Mouse (Mus musculus) adrenal gland, postnatal 4 days (tissue): Measurements from ENCODE around the gene Agpat4. TPM values are rescaled to one million over a fixed set of nuclear protein-coding genes. Genes with fewer than 3 reads are reported as not detected.

Experiments used
- DNase-seq, 2 experiments: peaks; one replicate each; pipeline ENCODE4 v3.0.0; 2021 to 2022; ENCODE audit warnings: low spot score in 2 of 2, mixed read lengths in 2 of 2
- total RNA-seq, 2 experiments: library from RNA; stranded (reverse); gene quantifications; 2 replicates each; pipeline ENCODE4 v1.2.3; 2021

Gene Agpat4
- total RNA-seq, 2 experiments from 2014 or later: 26.0 to 26.4 TPM

DNA sequence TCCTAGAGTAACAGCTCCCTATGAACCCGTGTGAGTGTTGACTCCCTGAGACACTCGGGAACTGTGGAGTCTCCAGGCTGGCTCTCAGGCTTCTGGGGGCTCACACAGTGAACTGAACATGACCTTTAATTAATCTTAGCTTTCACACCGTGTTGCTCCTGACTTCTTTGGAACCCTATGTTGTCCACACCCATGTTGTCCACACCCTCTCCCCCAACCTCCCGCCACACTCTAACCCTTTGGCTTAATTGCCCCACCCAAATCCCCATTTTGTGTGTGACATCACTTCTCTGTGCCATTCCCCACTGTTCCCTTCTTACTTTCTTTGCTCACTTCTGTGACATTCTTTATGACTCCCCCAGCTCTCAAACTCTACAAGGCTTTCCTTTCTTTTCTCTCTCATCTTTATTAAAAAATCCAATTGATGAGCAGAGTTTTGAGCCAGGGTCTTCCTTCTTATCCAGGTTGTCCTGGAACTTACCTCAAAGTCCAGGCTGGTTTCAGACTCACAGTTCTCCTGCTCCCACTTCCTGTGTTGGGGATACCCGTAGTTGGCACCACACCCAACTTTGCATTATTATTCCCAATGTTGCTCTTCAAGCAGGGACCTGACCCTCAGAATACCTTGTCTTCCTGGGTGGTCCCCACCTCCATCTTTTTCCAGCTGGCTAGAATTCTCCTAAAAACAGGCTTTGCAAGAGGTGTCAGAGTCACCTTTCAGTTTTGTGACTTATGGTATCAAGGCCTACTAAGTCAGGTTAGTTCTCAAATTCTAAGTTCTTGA lies 64.4 kb downstream of the Agpat4 start:
- no peak for DNase-seq

DNA sequence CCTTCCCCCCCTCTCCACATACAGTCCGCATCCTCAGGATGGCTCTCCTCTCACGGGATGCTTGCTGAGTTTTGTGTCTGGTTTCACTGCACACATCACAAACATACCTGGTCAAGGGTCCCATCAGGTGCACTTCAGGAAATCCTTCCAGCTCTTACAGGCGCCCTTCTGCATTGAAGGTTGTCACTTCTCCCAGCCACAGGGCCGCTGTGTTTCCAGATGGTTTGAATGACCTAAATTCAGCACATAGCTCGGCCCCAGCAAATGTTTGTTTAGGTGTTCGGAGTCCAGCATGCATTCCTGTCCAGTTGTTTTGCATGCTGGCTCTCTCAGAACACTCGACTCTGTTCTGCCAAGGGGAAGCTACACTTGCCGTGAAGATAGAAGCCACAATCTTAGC lies 65.8 kb downstream of the Agpat4 start:
- DNase-seq: no peak

DNA sequence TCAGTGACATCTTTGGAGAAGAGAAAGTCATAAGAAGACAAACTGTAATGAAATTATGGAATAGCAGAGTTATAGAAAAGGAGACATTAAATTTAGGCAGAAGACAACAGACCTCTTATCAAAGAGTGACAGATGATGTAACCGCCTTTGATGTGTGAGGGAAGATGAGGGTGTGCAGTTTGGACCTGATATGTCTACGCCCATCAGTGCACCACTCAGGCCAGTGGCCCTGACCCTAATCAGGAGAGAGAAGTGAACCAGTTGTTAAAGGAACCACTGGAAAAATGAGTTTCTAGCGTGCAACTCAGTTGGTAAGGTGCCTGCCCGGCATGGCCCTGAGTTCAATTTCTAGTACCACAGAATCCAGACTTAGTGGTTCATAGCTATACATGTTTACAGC lies 67.4 kb downstream of the Agpat4 start:
- DNase-seq: no peak

DNA sequence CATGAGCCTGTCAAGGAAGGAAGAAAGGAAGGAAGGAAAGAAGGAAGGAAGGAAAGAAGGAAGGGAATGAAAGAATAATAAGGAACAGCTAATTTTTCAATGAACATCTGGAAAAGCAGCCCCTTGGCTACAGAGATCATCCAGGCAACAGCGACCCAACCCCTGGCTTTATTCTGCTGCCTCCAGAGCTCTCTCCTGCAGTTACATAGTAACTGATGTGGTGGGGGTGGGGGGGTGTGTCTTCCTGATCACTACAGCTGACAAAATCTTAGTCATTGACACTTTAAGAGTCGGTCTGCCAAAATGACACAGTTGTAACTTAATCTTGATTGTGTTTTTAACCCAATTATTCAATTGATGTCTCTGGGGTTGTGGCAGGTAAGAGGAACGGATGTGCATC lies 67.8 kb downstream of the Agpat4 start:
- no peak for DNase-seq

DNA sequence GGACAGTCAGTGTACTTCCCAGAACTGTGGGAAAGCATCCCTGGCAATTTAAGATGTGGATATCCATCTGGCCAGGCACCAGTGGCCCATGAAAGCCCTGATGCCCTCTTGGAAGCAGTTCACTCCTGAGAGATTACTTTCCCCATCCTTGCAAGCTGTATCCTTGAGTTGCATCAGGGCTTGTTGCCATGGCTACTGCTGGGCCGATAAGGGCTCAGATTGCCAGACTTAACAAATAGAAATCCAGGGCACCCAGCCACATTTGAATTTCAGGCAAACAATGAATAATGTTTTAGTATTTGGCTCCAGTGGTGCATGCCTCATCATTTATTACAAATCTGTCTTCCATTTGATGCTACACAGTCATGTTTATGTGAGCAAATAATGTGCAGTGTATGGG lies 69.3 kb downstream of the Agpat4 start:
- DNase-seq: no peak

DNA sequence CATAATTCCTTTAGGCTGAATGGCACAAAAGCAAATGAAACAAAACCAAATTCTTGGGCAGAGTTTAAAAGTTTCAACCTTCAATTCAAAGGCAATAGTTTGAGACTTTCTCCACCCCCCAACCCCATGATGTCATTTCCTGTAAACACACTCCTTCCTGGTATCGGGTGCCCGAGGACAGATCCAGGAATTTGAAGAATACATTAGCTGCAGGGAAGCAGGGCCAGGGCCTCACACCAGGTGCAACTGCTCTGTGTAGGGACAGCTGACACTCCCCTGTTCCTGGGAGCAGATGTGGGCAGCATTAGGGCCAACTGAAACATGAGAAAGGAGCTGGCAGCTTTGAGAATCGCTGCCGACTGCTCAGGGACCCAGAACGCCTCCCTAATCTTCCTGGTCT lies 76.6 kb downstream of the Agpat4 start:
- DNase-seq: no peak

DNA sequence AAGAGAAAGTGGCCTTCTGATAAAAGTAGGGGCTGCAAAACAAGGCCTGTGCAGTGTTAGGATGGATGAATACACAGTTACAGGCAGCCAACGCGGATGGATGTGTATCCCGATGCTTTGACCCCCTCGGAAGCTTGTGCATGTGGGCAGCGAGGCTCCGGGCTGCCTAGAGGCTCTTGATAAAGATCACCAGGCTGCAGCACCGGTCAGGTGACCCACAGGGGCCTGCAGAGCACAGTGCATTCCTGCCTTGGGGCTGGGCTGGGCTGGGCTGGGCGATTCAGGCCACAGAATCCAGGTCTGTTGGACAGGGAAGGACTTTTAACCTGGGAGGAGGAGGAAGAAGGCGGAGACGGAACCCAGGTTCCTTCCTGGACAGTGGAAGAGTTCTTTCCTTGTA lies 77.1 kb downstream of the Agpat4 start:
- DNase-seq: no peak

DNA sequence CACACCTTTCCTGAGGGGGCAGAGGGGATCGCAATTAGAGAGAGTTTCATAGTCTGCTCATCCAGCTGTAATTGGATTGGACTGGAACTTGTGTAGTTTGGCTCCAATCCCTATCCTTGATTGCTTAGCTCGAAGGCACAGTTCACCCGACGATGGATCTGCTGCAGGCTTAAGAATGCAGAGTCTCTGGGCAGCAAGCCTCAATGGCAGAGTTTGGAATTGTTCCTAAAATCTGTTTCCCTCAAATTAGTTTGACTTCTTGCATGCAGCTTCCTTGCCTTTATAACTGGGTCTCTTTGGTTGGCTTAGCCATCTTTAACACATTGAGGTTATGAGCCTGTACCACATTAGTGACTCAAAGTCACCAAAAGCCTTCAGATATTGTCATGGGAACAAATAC lies 81.4 kb downstream of the Agpat4 start:
- DNase-seq: no peak

DNA sequence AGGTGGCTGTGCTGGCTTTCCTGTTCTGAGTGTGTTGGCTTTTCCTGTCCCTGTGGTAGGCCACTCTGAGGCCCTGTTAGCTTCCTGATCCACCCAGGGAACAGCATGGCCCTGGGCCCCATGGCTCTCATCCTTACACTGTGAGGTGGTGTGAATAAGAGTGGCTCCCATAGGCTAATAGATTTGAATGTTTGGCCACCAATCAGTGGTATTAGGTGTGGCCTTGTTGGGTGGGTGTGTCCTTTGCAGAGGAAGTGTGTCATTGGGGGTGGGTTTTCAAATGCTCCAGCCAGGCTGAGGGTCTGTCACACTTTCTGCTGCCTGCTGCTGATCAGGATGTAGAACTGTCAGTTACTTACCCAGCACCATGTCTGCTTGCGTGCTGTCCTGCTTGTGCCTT lies 82.6 kb downstream of the Agpat4 start:
- no peak for DNase-seq

DNA sequence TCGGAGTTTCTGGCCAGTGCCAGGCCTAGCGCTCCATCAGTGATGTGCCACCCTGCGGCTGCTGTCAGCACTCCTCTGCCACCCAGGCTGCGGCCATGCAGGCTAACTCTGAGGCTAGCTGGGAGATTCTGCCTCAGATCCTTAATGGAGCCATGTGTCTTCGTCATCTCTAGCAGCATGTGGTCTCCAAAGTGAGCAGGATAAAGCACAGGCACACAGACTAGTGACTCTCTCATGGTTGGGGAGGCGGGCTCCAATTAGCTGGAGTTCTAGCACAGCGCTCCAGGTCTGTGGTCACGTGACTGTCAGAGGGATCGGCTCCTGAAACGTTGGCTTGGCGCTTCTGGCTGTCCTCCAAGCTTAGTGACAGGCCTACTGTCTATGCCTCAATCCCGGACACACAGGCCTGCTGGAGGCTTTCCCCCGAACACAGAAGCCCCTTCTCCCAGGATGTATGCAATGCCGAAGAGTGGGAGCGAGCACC lies 85.0 kb downstream of the Agpat4 start:
- no peak for DNase-seq

DNA sequence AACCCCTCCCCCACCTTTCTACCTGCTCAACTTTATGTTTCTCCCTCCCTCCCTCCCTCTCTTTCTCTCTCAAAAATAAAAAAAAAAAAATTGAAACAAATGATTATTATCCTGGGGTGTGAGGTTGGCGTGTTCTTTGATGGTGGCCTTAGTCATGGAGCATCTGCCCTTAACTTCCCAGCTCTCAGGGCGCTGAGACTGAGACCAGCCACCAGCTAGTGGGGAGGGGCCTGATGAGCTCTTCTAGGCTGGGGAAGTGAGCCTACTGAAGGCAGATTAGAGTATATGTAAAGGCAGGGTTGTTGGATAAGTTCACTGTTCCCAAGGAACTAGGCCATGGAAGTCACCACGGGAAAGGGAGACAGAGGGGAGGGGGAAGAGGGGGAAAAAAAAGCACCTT lies 85.7 kb downstream of the Agpat4 start:
- no peak for DNase-seq

DNA sequence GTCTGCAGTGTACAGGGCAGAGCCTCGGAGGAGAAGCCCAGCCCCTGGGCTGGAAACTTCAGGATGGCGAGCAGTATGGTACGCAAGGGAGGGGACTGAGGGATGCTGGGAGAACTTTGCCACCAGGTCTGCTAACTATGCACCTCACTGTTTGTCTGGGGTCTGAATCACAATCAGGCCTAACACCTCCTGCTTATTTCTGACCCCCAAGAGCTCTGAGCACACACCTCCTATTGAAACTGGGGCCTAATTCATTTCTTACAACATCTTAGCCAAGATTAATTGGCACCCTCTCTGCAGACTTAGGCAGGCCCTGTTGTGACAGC lies 86.1 kb downstream of the Agpat4 start:
- no peak for DNase-seq

DNA sequence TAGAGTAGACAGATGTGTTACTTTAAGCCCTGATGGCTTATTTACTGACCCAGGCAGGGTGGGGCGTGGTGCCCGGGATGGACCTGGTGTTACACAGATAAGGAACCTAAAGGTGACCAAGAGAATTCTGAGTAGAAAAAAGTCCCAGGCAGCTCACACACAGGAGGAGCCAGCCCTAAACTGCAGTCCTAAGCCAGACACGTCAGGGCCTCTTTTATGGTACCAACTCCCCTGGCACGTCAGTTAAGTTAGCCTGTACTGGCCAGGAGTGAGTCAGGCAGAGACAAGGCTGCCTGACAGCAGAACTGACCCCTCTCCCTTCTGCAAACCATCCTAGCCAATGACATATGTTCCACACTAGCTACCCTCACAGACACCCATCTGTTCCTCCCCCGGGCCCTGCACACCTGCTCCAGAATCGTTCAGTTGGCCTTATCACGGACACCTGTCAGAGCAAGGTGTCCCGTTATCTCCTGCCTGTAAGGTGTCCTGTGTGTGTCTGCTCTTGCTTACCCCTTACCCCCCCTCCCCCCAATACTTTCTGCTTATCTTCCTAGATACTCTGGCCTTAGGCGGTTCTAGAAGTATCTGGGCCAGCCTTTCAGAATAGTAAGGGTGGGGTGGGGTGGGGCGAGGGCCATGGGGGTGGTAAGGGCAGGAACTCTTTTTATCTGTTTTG lies 86.7 kb downstream of the Agpat4 start:
- DNase-seq: no peak

DNA sequence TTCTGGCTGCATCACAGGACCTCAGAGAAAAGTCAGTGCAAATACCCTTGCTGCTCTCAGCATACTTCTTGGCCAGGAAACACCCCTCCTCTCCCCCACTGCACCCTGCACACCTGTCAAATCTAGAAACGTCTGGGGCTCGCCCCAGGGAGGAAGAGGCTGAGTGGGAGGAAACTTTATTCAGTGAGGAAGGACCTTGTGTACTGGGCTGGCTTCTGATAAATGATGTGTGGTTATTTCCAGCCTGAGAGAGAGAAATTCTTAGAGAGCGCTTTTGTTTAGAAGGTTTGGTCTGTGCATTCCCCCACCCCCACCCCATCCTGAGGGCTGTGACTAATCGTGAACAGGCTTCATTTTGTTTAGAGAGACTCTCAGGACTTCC lies 87.2 kb downstream of the Agpat4 start:
- no peak for DNase-seq

DNA sequence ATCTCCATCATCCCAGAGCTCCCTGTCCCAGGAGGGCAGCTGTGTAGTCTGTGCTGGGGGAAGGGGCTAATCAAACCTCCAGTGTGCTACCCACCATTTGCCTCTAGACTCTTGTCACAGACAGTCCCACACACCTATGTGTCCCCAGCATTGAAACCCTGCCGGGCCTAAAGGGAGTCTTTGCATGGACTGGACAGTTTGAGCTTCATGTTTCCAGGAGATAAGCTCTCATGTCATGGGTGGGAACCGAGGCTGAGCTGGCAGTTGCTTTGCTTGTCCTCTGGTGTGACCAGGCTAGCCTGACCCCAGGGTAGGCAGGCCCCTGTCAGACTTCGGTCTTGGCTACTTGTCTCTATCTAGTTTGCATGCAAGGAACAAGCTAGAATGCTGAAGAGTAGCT lies 87.7 kb downstream of the Agpat4 start:
- no peak for DNase-seq

DNA sequence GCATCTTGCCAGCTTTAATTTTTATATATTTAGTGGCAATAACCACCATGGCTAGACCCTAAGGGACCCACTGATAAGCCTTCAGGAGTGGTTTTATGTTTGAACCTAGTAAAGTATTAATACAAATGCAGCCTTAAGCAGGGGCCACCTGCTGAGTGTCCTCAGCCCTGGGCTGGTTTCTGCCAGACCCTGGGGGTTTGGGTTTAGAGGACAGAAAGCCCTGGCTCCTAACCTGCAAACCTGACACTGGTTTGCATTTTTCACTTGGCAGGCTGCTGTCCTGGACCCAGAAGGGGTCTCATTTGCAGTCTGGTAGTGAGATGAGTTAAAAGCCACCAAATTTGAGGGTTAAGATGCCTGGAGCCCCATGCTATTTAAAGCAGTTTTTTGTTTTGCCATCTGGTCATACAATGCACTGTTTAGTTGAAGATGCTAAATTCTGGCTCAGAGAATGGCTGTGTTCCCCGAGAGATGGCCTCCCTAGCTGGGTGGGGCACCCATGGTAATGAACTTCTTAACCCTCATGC lies 88.6 kb downstream of the Agpat4 start:
- DNase-seq: no peak

DNA sequence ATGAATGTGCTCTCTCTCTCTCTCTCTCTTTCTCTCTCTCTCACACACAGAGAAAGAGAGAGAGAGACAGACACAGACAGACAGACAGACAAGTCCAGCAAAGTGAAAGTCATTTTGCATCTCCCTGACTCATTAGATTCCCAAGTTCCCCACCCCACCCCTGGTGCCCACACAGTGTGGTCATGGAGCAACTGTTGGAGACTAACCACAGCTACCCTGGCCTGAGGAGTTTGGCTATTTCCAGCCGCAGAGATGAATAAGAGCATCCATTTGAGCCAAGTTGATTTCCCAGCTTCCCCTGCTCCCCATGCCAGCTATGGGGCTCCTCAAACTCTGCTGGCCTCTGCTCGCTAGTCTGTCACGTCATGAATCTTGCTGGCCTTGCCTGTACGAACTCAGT lies 91.0 kb downstream of the Agpat4 start:
- DNase-seq: no peak

DNA sequence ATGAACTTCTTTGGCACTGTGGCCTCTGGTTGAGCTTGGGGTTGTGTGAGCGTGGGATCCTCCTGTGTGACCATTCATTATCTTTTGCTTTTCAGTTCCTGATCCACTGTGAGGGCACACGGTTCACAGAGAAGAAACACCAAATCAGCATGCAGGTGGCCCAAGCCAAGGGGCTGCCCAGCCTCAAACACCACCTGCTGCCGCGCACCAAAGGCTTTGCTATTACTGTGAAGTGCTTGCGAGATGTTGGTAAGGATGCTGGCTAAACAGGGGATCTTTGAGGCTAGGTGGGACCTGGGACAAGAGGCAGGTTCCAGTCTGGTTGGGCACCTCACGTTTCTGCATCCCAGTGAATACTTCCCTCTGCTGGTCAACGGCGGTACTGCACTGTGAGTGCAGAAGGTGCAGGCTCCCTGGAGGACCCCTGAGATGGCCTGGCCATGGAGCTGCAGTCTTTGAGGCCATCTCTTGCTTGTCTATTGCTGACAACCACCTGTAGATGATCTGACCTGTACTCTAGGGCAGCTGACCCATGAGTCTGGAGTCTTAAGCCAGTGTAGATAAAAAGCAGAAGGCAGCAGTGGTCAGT lies 92.1 kb downstream of the Agpat4 start:
- peak; percentile 70 to 80 for DNase-seq

DNA sequence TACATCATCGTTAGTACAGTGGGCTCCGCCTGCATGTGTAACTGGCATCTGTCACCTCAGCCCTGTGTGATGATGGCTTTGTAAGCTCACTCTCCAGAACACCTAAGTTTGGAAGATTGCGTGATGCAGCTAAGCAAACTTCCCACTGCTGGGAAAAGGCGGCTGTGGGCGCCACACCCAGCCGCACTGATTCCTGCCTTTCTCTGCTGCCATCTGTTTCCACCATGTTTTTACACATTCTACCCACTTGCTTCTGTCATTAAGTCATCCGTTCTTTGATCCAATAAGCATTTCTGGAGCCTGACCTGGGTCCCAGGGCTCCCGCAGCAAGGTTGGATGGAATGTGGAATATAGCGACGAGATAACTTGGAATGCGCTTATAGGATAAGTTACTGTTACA lies 93.4 kb downstream of the Agpat4 start:
- no peak for DNase-seq

DNA sequence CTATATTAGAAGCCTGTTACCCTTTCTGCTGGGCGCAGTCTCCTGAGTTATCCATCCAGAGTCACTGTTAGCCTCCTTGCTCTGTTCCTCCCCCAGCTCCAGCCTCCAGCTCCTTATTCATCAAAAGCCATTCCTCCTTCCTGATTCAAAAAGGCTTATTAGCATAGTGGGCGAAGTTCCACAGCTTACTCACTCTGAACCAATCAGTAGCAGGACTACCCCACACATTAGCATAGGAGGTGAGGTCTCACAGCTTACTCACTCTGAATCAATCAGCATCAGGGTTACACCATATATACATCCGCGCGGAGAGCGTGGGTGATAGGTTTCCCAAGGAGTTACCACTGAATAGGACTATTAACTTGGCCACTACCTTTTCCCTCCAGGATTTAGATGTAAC lies 93.8 kb downstream of the Agpat4 start:
- no peak for DNase-seq

DNA sequence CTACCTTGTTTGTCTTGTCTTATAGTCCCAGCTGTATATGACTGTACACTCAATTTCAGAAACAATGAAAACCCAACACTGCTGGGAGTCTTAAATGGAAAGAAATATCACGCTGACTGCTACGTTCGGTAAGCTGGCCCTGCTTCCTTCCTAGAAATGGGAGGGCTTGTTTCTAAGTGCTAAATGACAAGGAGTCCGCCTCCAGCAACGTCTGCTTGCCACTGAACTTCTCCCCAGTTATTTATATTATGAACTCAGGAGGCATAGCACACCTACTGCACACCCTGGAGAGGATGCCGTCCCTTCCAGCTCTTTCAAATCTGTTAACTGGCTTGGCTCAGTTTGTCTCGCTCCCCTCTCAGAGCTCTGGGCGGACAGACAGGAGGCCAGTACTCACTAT lies 94.9 kb downstream of the Agpat4 start:
- DNase-seq: no peak

DNA sequence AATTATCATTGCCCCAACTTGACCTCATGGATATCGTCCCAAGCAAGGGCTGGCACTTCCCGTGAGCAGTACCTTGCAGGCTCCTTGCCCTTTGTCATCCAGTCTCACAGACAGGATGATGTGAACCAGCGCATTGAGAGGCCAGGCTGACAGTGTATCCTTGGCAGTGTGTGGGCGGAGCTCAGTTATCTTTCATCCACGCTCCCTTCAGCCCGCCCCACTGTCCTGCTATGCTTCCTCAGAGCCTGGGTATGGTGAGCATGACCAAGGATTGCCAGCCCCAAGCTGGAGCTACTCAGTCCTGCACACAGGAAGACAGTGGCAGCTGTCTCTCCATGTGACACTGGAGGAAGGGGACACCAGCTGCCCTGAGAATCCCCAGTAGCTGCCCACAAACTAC lies 97.7 kb downstream of the Agpat4 start:
- no peak for DNase-seq
